Mouse (Mus musculus): ENCODE measurements at regions not wholly inside any gene's neighbourhood (a gene's known extent, or its start where the extent isn't known, plus 50 kb on each side); places are given as distances from the start of the nearest gene placed in this dataset.

DNA sequence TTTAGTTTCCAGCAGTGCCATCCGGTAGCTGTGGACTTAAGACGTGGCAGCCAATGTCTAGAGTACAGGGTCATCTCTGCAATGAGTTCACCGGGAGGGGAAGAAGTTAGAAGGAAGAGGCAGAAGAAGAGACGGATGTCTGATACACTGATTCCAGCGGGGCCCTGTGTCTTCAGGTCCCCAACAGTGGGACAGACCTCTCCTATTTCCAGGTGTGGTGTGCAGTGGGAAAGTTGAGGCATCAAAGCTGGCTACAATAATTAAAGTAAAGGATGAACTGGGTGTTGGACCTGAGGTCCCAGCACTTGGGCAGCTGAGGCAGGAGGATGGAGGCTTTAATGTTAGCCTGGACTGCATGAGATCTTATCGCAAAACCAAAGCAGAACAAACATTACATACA lies 70.1 kb upstream of the Psmd7 start:
- H3K27ac ChIP-seq (ENCODE audit: control insufficient read depth, insufficient read depth, low read depth, low read length) = no peak overlapping the region
- H3K36me3 ChIP-seq (ENCODE audit: control insufficient read depth, insufficient read depth, low read length) = no peaks in the 10 kb centered on the region
- no peak overlapping the region for H3K4me3 ChIP-seq (ENCODE audit: control insufficient read depth, low read depth, low read length)
- no peaks in the 10 kb centered on the region for H3K4me1 ChIP-seq (ENCODE audit: control insufficient read depth, insufficient read depth, low read length)
- no peak for TF ChIP-seq CTCF (IDR thresholded peaks at IDR 0.05; ENCODE audit: control insufficient read depth, insufficient read depth, insufficient replicate concordance, low read depth, low read length)
- no peak for TF ChIP-seq POLR2A (IDR thresholded peaks at IDR 0.05; ENCODE audit: control insufficient read depth, low read depth, low read length)
- no peaks in the 10 kb centered on the region for H3K27me3 ChIP-seq (ENCODE audit: control insufficient read depth, insufficient read depth, low read length)

DNA sequence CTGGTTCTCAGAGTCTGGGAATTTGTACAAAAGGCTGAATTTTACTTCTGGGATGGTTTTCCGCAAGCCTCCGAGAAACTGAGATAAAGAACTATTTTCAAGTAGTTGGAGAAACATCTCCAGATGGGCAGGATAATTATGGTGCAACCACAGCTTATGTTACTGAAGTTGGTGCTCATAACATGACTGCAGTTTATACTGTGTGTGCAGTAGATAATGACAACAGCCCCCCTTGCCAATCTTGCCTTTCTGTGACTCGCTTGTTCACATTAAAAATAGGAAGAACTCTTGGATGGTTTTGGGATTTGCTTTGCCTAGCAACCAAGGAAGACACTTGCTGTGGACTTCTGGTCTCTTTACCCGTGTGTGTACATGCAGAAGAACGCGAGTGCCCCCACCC lies 72.4 kb upstream of the Psmd7 start:
- no peaks in the 10 kb centered on the region for H3K4me1 ChIP-seq (ENCODE audit: control insufficient read depth, insufficient read depth, low read length)
- H3K4me3 ChIP-seq (ENCODE audit: control insufficient read depth, low read depth, low read length) = no peak overlapping the region
- no peaks in the 10 kb centered on the region for H3K27me3 ChIP-seq (ENCODE audit: control insufficient read depth, insufficient read depth, low read length)
- H3K36me3 ChIP-seq (ENCODE audit: control insufficient read depth, insufficient read depth, low read length) = no peaks in the 10 kb centered on the region
- no peak overlapping the region for H3K27ac ChIP-seq (ENCODE audit: control insufficient read depth, insufficient read depth, low read depth, low read length)
- TF ChIP-seq CTCF (IDR thresholded peaks at IDR 0.05; ENCODE audit: control insufficient read depth, insufficient read depth, insufficient replicate concordance, low read depth, low read length) (no peak), POLR2A (IDR thresholded peaks at IDR 0.05; ENCODE audit: control insufficient read depth, low read depth, low read length) (no peak)

DNA sequence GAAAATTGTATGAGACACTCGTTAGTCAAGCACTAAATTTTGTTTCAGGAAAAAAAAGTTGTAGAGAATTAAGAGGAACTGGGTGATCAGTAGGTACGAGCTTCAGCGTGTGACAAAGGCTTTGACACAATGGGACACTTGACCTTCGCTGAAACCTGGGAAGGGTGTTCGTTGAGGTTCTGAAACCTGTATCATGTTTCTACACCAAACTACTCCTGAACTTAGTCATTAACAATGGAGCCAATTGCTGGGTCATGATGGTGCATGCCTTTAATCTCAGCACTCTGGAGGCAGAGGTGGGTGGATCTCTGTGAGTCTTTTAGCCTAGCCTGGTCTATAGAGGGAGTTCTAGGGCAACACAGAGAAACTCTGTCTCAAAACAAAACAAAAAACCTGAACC lies 81.3 kb upstream of the Psmd7 start:
- H3K27me3 ChIP-seq (ENCODE audit: control insufficient read depth, insufficient read depth, low read length) = no peaks in the 10 kb centered on the region
- no peak overlapping the region for H3K27ac ChIP-seq (ENCODE audit: control insufficient read depth, insufficient read depth, low read depth, low read length)
- H3K4me3 ChIP-seq (ENCODE audit: control insufficient read depth, low read depth, low read length) = no peak overlapping the region
- no peaks in the 10 kb centered on the region for H3K36me3 ChIP-seq (ENCODE audit: control insufficient read depth, insufficient read depth, low read length)
- no peaks in the 10 kb centered on the region for H3K4me1 ChIP-seq (ENCODE audit: control insufficient read depth, insufficient read depth, low read length)
- TF ChIP-seq POLR2A (IDR thresholded peaks at IDR 0.05; ENCODE audit: control insufficient read depth, low read depth, low read length) (no peak), CTCF (IDR thresholded peaks at IDR 0.05; ENCODE audit: control insufficient read depth, insufficient read depth, insufficient replicate concordance, low read depth, low read length) (no peak)

DNA sequence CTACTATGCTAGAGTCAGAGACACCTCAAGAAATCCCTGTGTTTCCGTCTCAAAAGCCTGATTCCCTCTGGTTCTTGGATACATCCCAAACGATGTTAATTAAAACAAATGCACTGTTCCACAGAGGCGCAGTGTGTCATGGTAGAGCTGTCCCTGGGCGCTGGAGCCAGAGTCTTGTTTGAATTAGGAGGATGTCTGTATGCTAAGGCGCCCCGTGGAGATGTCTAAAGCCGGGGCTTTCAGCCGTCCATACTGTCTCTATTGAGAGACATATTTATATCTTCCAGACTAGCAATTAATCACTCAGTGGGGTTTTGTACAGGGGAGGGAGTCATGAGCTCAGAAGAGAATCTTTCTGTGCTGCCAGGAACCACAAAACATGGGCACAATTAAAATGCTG lies 83.2 kb upstream of the Psmd7 start:
- no peak overlapping the region for H3K27ac ChIP-seq (ENCODE audit: control insufficient read depth, insufficient read depth, low read depth, low read length)
- no peaks in the 10 kb centered on the region for H3K27me3 ChIP-seq (ENCODE audit: control insufficient read depth, insufficient read depth, low read length)
- H3K4me3 ChIP-seq (ENCODE audit: control insufficient read depth, low read depth, low read length) = no peak overlapping the region
- TF ChIP-seq CTCF (IDR thresholded peaks at IDR 0.05; ENCODE audit: control insufficient read depth, insufficient read depth, insufficient replicate concordance, low read depth, low read length) = no peak
- no peak for TF ChIP-seq POLR2A (IDR thresholded peaks at IDR 0.05; ENCODE audit: control insufficient read depth, low read depth, low read length)
- no peaks in the 10 kb centered on the region for H3K36me3 ChIP-seq (ENCODE audit: control insufficient read depth, insufficient read depth, low read length)
- no peaks in the 10 kb centered on the region for H3K4me1 ChIP-seq (ENCODE audit: control insufficient read depth, insufficient read depth, low read length)

DNA sequence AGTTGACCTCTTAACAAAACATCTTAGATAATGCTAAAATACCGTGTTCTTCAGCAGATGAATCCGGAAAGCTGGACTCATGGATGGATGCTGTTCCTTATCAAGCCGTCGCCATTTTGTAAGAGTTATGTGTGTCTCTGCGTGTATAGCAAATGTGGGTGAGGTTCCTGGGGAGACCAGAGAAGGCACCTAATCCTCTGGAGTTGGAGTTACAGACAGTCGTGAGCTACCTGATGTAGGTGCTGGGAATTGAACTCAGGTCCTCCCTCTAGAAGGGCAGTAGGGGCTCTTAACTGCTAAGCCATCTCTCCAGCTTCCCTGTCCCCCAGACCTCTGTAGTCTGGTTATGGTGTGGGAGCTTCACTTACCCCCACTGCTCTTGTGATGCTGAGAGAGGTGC lies 84.4 kb upstream of the Psmd7 start:
- H3K36me3 ChIP-seq (ENCODE audit: control insufficient read depth, insufficient read depth, low read length) = no peaks in the 10 kb centered on the region
- TF ChIP-seq POLR2A (IDR thresholded peaks at IDR 0.05; ENCODE audit: control insufficient read depth, low read depth, low read length) = no peak
- TF ChIP-seq CTCF (IDR thresholded peaks at IDR 0.05; ENCODE audit: control insufficient read depth, insufficient read depth, insufficient replicate concordance, low read depth, low read length) = no peak

DNA sequence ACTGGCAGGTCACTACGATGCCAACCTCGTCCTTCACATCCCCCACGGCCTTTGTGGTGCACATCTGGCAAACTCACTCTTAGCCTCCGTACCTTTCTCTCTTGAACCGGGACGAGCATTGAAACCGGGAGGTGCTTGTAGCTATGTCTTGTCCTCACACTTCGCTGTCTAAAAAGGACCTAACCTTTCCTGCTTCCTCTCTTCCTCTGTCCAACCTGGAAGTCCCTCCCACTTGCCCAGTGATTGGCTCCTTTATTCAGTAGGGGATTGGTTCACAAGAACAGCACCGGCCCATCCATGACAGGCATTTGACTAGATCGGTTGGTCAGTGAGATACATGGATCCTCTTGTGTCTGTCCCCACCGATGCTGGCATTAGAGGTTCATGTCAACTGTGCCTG lies 93.8 kb upstream of the Psmd7 start:
- Histone ChIP-seq H3K36me3 (ENCODE audit: control insufficient read depth, insufficient read depth, low read length) (no peaks in the 10 kb centered on the region), H3K4me3 (ENCODE audit: control insufficient read depth, low read depth, low read length) (peak overlapping the region; percentile 47), H3K27ac (ENCODE audit: control insufficient read depth, insufficient read depth, low read depth, low read length) (no peak overlapping the region), H3K4me1 (ENCODE audit: control insufficient read depth, insufficient read depth, low read length) (no peaks in the 10 kb centered on the region; the same call in 1 of the 2 replicates), H3K27me3 (ENCODE audit: control insufficient read depth, insufficient read depth, low read length) (no peaks in the 10 kb centered on the region)
- TF ChIP-seq CTCF (IDR thresholded peaks at IDR 0.05; ENCODE audit: control insufficient read depth, insufficient read depth, insufficient replicate concordance, low read depth, low read length) = no peak
- no peak for TF ChIP-seq POLR2A (IDR thresholded peaks at IDR 0.05; ENCODE audit: control insufficient read depth, low read depth, low read length)

More for the DNA sequence above, 84.4 kb upstream of the Psmd7 start:
- Histone ChIP-seq H3K27ac (ENCODE audit: control insufficient read depth, insufficient read depth, low read depth, low read length) (no peak overlapping the region), H3K27me3 (ENCODE audit: control insufficient read depth, insufficient read depth, low read length) (no peaks in the 10 kb centered on the region), H3K4me3 (ENCODE audit: control insufficient read depth, low read depth, low read length) (no peak overlapping the region), H3K4me1 (ENCODE audit: control insufficient read depth, insufficient read depth, low read length) (no peaks in the 10 kb centered on the region)

DNA sequence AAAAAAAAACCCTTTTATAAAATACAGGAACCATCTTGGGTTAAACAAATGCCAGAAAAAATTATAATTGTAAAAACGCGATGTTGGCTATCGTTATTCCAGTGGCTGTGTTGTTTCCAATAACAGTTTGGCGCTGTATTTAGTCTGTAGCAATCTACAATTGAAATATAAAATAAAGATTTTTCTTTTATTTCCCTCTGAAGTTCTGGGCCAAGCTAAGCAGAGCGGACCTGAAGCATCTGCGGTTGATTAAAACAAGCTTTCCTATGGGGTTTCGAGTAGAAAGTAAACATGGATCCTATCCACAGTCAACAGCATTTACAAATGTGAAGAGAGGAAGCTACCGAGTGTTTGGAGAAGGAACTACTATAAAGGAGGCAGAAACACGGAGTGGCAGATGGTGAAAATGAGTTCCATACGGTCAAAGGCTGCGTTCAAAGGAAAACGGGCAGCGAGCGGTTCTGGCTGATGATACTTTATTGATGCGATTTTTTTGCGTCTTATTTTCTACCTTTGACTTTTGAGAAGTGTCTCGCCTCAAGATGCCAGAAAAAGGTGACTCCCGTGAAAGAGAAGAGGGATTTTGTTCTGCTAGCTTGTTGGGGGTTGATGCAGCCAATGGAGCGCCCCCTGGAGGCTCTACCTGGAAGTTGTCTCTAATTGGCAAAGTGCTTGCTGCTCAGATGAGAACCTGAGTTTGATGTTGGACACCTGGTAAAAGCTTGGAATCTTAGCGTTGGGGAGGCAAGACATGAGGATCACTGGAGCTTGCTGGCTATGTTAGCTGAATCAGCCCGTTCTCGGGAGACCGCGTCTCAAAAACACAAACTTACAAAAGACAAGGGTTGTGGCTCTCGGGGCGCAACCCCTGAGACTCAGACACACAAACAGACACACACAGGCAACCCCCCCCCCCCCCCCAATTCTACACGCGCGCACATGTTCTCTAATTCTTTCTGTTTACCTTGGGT lies 96.7 kb upstream of the Psmd7 start:
- H3K4me3 ChIP-seq (ENCODE audit: control insufficient read depth, low read depth, low read length) = no peak overlapping the region; the same call in 1 of the 2 replicates

More for the DNA sequence above, 96.7 kb upstream of the Psmd7 start:
- Histone ChIP-seq H3K27ac (ENCODE audit: control insufficient read depth, insufficient read depth, low read depth, low read length) (no peak overlapping the region), H3K36me3 (ENCODE audit: control insufficient read depth, insufficient read depth, low read length) (no peaks in the 10 kb centered on the region), H3K4me1 (ENCODE audit: control insufficient read depth, insufficient read depth, low read length) (no peaks in the 10 kb centered on the region; the same call in 1 of the 2 replicates), H3K27me3 (ENCODE audit: control insufficient read depth, insufficient read depth, low read length) (no peaks in the 10 kb centered on the region)
- peak; percentile 78; the same call in 1 of the 2 replicates for TF ChIP-seq CTCF (IDR thresholded peaks at IDR 0.05; ENCODE audit: control insufficient read depth, insufficient read depth, insufficient replicate concordance, low read depth, low read length)
- TF ChIP-seq POLR2A (IDR thresholded peaks at IDR 0.05; ENCODE audit: control insufficient read depth, low read depth, low read length) = no peak
